Mouse (Mus musculus) adrenal gland, postnatal 36 days (tissue): ENCODE measurements around the gene Etv6. TPM values are rescaled to one million over a fixed set of nuclear protein-coding genes. Genes with fewer than 3 reads are reported as not detected.

Source experiments
- DNase-seq, 2 experiments: peaks; one replicate each; pipeline ENCODE4 v3.0.0; 2021; ENCODE audit warnings: mixed read lengths in 1 of 2
- total RNA-seq, 2 experiments: library from RNA; stranded (reverse); gene quantifications; 2 replicates each; pipeline ENCODE4 v1.2.3; 2021

The Etv6 gene
- total RNA-seq, 2 experiments from 2014 or later: 51.3 to 57.6 TPM

DNA sequence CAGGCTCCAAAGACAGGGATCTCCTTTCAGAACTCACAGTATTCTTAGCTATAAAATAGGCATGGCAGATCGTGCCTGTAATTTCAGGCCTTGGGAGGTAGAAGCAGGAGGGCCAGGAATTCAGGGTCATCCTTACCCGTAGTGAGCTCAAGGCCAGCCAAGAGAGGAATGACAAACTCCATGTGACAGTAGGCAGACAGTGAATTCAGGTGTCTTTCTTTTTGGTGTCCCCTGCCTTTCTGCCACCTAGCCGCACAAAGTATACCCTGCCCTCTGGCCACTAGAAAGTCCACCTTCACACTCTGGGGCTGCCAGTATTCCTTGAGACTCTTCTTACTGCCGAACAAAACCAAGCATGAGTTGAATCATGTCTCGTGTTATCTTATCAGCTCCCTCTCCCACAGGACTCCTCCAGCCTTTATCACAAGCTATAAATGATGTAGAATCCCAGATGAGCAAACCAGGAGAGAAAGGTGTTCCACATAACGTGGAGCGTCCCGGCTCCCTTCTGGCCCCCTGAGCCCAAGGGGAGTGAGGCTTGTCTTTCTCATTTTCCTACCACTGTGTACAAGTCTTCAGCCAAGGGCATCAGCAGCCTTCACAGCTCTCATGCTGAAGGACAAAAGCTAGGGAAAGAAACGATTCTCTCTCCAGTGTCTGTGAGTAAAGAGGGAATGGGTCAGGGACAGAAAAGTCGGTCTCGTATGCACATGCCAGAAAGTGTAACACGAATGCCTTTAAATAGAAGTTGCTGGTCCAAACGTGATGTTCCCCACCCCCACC, 175.4 kb downstream of the Etv6 start:
- peak in 1 of 2 experiments; percentile 58 for DNase-seq

DNA sequence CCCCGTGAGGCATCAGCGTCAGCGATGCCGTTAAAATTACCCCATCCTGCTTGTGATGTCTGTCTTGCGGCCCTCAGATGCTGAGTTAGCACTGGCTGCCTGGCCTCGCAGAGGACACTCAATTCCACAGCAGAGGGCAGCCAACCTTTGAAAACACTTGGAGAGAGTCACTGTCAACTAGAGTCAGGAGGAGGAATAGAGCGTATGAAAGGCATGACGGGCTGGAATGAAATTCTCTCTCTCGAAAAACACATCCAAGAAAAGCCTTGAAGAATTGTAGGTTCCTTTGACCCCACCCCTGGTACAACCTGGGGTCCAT, 175.9 kb downstream of the Etv6 start:
- peak; percentile 69 to 75 for DNase-seq

GRCm38 (mm10) chr6:134217747-134218146, 182.2 kb downstream of the Etv6 start:
- peak; percentile 68 to 73 for DNase-seq

DNA sequence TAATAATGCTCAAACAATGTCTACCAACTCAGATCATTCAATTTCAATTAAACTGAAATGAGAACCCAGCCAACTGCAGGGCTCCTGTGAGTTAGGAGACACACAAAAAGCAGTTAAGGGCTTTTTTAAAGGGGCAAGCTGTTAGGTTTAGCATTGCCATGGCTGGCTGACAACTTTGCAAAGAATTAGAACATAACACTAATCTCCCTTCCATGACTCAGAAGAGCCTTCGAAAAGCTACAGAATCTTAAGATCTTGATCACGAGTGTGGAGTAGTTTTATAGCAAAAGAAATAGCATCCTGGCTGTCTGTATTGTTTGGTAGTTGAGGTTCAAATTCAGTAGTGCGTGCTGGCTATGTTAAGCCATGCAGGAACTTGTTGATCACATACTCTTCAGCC, 182.9 kb downstream of the Etv6 start:
- no peak for DNase-seq

GRCm38 (mm10) chr6:134219358-134219757, 183.9 kb downstream of the Etv6 start:
- peak; percentile 56 to 64 for DNase-seq

GRCm38 (mm10) chr6:134220209-134220777, 184.8 kb downstream of the Etv6 start:
- peak; percentile 64 to 73 for DNase-seq

DNA sequence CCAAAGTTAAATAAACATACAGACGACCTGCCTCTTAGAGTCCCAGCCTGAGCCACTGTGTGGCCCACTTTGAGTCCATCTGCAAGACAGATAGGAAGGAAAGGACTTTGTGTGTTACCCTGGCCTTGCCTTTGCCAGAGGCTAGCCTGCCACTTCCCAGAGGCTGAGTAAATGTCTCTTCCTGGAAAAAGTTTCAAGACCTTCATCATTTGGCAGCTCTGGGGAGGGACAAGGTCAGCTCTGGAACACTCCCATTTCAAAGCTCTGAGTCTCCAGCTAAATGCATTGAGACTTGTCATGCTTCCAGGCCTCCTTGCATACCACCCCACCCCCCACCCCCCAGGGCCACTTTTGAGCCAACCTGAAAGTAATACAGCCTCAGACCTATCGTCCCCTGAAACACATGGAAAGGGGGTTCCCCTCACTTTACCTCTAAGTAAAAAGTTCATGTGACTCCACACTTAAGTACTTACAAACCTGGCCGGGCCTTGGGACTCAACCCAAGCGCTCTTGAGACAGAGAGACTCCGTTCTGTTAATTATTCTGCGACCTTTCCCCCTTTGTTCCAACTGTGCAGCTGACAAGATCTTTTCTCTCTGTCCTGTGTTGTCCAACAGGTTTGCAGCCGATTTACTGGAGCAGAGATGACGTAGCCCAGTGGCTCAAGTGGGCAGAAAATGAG, 186.9 kb downstream of the Etv6 start:
- DNase-seq: peak; percentile 53 to 60

DNA sequence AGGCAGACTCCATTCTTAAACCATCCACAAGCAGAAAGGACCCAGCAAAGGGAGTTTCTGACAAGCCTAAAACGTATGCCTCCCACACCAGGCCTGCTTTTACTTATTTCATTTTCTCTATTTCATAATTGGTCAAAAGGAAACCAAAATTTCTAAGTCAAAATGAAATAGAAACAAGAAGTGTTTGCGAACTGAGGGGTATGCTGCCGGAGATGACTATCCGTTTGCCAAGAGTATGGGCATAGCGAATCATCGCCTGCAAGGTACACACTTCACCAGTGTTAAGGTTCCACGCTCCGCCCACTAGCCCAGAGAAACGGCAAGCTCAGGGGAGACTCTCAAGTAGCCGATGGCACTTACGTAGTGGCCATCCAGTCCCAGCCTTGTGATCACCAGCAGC, 190.1 kb downstream of the Etv6 start:
- no peak for DNase-seq

DNA sequence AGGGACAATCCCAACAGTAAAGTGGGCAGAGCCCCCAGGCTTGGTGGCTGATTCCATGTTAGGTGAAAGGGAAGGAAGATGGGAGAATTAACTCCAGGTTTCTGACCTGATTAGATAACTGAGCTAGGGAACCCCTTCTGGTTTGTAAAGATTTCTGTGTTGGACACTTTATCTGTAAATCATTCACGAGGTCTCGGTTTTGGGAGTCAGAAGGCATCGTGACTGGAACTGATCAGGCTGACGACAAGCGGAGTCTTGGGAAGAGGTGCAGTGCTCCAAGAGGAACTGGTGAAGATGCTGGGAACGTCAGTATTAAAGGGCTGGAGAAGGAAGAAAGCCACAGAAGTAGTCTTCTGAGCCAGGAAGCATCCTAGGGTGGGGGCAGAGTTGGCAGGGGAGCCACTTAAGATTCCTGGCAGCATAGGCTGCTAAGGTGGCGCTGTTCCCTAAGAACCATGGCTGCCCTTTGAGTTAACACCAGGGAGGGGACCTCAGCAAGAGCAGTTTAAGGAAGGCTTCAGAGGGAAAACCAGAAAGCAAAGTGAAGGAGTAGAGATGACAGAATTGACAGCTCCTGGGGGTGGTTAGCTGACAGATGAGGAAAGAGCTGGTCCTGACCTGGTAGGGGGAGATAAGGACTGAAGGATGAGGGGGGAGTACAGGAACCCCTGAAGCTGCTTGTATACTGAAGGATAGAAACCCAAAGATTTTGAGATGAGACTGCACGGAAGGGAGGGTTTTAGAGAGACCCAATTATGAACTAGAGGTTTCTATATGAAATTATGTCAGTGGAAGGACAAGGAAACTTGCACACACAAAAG, 191.1 kb downstream of the Etv6 start:
- no peak for DNase-seq

DNA sequence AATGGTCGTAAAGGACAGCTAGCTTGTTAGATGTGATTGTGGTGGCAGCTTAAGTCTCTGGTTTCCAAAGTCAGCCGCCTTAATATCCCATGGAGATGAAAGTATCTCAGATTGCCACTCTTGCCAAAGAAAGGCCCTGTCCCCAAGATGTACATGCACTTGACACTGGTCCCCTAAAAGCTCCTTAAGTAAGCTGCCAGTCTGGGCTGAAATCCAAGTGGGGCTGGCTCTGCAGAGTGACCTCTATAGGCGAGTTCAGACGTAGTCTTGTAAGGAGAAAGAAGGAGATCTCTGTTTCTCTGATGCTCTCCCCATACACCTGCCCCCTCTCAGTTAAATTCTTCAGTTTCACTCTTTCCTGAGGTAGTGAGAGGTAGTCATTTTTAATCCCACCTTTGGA, 200.8 kb downstream of the Etv6 start:
- no peak for DNase-seq

DNA sequence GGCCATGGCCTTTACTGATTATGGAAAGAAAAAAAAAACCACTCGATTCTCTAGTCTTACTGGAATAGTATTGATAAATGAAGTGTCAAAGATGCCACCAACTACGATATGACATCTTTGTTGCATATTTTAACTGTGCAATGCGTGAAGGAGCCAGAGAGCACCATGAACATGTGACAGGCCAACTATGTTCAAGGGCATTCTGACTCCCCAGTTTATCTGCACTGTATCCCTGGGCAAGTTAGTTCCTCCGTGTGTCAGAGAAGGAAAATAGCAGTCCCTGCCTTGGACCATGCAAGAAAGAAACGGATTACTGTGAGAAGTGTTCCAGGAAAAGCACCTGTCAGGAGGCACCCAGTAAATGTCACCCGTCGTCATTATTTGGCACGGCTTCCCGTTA, 203.0 kb downstream of the Etv6 start:
- no peak for DNase-seq

DNA sequence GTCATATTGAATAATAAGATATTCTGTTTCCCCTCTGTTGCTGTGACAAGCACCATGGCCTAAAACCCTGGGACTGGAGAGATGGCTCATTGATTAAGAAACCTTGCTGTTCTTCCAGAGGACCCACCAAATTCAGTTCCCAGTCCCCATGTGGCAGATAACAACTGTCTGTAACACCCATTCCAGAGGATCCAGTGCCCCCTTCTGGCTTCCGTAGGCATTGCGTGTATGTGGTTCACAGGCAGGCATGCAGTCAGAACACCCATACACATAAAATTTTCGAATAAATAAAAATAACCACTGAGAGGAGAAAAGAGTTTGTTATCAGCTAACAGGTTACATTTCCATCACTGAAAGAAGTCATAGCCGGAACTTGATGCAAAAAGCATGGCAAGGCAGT, 205.5 kb downstream of the Etv6 start:
- DNase-seq: no peak

DNA sequence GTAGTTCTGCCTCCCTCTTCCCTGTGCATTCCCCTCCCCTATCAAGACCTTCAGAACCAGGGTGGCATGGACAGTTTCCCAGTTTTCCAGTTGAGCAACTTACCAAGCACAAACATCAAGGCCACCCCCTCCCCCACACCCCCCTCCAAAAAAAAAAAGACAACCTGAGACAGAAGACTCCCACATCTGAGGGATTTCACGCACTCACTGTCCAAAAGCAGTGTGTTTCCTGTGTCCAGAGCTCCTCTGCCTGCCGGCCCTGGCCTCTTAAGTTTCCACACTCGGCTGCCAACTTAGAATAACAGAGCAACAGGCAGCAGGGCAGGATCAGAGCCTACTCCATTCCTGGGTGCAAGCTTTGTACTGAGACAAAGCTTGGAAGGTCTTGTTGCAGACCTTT, 207.6 kb downstream of the Etv6 start:
- peak; percentile 69 to 78 for DNase-seq

GRCm38 (mm10) chr6:134243546-134243945, 208.0 kb downstream of the Etv6 start:
- peak in 1 of 2 experiments; percentile 36 for DNase-seq

DNA sequence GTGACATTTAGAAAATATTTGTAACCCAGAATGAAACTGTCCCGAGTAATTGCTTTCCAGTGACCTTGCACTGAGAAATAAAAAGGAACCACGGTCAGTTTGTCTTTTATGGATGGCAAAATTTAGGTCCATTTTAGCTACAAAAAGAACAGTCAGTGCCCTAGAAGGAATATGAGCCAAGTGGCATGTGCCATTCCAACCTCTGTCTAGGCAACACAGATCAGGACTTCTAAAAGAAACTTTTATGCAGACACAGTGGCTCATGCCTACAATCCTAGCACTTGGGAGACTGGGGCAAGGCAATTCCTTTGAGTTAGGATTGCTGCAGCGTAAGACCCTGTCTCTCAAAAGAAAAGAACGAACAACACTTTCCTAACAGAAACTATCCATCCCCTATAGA, 208.6 kb downstream of the Etv6 start:
- DNase-seq: peak in 1 of 2 experiments; percentile 42

GRCm38 (mm10) chr6:134246109-134246508, 210.6 kb downstream of the Etv6 start:
- no peak for DNase-seq

DNA sequence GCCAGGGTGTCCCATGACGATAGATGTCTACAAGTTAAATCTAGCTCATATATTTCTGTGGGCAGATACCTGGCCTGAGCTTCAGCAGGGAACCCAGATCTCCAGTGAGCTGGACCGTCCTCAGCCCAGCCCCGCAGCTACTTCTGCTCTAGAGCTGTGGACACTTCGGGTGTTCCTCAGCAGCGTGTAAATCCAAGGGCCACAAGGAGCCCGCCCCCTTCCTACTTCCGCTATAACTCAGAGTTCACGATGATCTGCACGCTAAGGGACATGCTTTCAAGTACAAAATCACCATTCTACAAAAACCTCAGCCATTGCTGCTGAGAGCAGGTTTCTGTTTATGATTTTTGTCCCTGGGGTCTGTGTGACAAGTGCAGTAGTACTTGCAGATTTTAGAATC, 211.8 kb downstream of the Etv6 start:
- no peak for DNase-seq

GRCm38 (mm10) chr6:134248720-134249119, 213.2 kb downstream of the Etv6 start:
- no peak for DNase-seq

GRCm38 (mm10) chr6:134250764-134251163, 215.3 kb downstream of the Etv6 start:
- no peak for DNase-seq

DNA sequence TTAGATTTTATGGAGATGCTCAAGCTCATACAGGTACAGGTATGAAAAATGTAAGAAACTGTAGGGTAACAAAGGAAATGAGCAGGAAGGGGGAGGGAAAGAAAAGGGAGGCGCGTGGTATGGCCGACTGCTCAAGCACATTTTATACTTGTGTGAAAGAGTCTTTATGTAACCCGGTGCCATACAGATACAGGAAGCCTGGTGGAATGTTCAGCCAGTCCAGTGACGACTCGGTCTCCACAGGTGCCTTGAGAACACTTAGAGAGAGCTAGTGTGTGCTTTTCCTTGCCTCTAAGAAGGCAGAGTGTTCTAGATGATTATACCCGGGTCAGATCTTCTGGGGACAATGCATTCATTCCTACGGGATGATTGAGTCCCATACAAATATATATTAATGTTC, 215.9 kb downstream of the Etv6 start:
- DNase-seq: no peak

DNA sequence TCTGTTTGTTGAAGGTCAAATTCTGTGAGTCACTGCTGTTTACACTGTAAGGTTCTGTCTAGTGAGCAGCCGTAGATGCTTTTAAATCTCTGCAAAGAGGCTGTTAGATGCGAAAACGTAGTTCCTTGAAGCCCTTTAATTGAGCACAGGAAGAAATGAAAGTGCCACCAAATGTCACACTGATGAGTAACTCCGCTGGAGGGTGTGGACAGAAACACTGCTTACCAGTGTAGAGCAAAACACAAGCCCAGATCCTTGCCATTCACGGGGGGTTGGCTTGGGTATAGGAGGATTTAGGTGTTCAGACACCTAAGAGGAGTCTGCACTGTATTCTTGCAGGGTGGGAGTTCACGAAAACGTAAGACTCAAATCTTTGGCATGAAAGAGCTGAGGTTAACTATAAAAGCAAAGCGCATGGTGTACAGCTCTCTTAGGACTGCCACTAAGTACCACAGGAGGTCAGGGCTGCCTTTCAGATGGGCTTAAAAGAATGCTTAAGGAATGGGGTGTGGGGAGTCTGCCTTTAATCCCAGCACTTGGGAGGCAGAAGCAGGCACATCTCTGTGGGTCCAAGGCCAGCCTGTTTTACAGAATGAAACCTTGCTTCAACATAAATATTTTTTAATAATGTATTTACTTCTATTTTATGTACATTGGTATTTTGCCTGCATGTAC, 216.7 kb downstream of the Etv6 start:
- DNase-seq: no peak

GRCm38 (mm10) chr6:134256369-134256768, 220.9 kb downstream of the Etv6 start:
- DNase-seq: no peak
